Mouse (Mus musculus): ENCODE data around the gene Palmd.
A peak's percentile ranks its signal among the peaks of the same experiment; 100 is the strongest.

Gene Palmd

GRCm38 (mm10) chr3:116960414-116960813 is 8.4 kb downstream of the Palmd start:
- no peak for DNase-seq (ENCODE audit: low spot score in 2 of 2)

- no peak for DNase-seq (ENCODE audit: low spot score in 2 of 2)
Observed at GRCm38 (mm10) chr3:116955061-116955460, 13.7 kb downstream of the Palmd start.

GRCm38 (mm10) chr3:116953366-116953765 is 15.4 kb downstream of the Palmd start:
- DNase-seq (ENCODE audit: low spot score in 2 of 2): no peak

GRCm38 (mm10) chr3:116952242-116952899 is 16.4 kb downstream of the Palmd start:
- DNase-seq (ENCODE audit: low spot score in 2 of 2): no peak

- DNase-seq (ENCODE audit: low spot score in 2 of 2): no peak
Observed at GRCm38 (mm10) chr3:116951489-116951888, 17.3 kb downstream of the Palmd start.

GRCm38 (mm10) chr3:116950665-116951115 is 18.1 kb downstream of the Palmd start:
- no peak for DNase-seq (ENCODE audit: low spot score in 2 of 2)

- DNase-seq (ENCODE audit: low spot score in 2 of 2): no peak
Observed at GRCm38 (mm10) chr3:116946476-116946875, 22.3 kb downstream of the Palmd start.

GRCm38 (mm10) chr3:116943422-116943821 is 25.4 kb downstream of the Palmd start:
- no peak for DNase-seq (ENCODE audit: low spot score in 2 of 2)

- no peak for DNase-seq (ENCODE audit: low spot score in 2 of 2)
Observed at GRCm38 (mm10) chr3:116942751-116943150, 26.0 kb downstream of the Palmd start.

- no peak for DNase-seq (ENCODE audit: low spot score in 2 of 2)
Observed at GRCm38 (mm10) chr3:116941559-116942117, 27.1 kb downstream of the Palmd start.

GRCm38 (mm10) chr3:116940804-116941558 is 27.8 kb downstream of the Palmd start:
- DNase-seq (ENCODE audit: low spot score in 2 of 2): no peak

GRCm38 (mm10) chr3:116936934-116937691 is 31.7 kb downstream of the Palmd start:
- no peak for DNase-seq (ENCODE audit: low spot score in 2 of 2)

- DNase-seq (ENCODE audit: low spot score in 2 of 2): no peak
Observed at GRCm38 (mm10) chr3:116933158-116933557, 35.6 kb downstream of the Palmd start.

GRCm38 (mm10) chr3:116928994-116929393 is 39.8 kb downstream of the Palmd start:
- no peak for DNase-seq (ENCODE audit: low spot score in 2 of 2)

GRCm38 (mm10) chr3:116923042-116923441 is 45.7 kb downstream of the Palmd start:
- DNase-seq (ENCODE audit: low spot score in 2 of 2): no peak

- no peak for DNase-seq (ENCODE audit: low spot score in 2 of 2)
Observed at GRCm38 (mm10) chr3:116921535-116921934, 47.3 kb downstream of the Palmd start.

GRCm38 (mm10) chr3:116917016-116917415 is 51.8 kb downstream of the Palmd start:
- no peak for DNase-seq (ENCODE audit: low spot score in 2 of 2)

GRCm38 (mm10) chr3:116914931-116915330 is 53.9 kb downstream of the Palmd start:
- no peak for DNase-seq (ENCODE audit: low spot score in 2 of 2)

- no peak for DNase-seq (ENCODE audit: low spot score in 2 of 2)
Observed at GRCm38 (mm10) chr3:116914374-116914773, 54.4 kb downstream of the Palmd start.

- no peak for DNase-seq (ENCODE audit: low spot score in 2 of 2)
Observed at GRCm38 (mm10) chr3:116906596-116906995, 62.2 kb downstream of the Palmd start.

GRCm38 (mm10) chr3:116905898-116906297 is 62.9 kb downstream of the Palmd start:
- DNase-seq (ENCODE audit: low spot score in 2 of 2): peak; percentile 37 to 45

- DNase-seq (ENCODE audit: low spot score in 2 of 2): peak; percentile 70 to 80
Observed at GRCm38 (mm10) chr3:116904158-116904557, 64.6 kb downstream of the Palmd start.
